Mouse (Mus musculus): ENCODE results near the gene Cldn4. TPM values are rescaled to one million over a fixed set of nuclear protein-coding genes. Genes with fewer than 3 reads are reported as not detected.
"Not testable (repeated sequence)": the region's sequence is repeated elsewhere in the genome, so short reads cannot be mapped to it uniquely, and the experiment has no call there.

Cldn4 gene
- polyA plus RNA-seq, 1 experiment from 2014 or later, result 68.0 TPM

DNA sequence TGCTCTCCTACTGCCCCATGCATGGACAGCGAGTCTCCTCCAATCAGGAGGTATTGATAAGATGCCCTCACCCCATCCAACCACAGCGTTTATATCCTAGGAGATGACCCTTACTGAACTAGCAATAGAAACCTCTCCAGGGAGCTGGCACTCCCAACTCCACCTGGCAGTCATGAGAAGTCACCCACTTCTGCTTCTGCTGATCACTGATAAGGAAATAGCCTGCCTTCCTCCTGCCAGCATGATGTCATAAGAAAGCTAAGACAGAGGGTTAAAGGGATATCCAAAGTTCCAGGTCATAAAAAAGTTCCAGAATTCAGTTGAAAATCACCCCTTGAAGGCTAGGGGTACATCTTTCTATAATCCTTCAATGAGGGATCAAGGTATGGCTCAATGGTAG lies 29.4 kb upstream of the Cldn4 start:
- H3K27ac ChIP-seq, result no peak overlapping the region
- H3K36me3 ChIP-seq, result no peaks in the 10 kb centered on the region
- no peak for ATAC-seq (ENCODE audit: insufficient number of reproducible peaks, low FRiP score, low TSS enrichment, low read depth)
- H3K9ac ChIP-seq, result no peak overlapping the region
- H3K9me3 ChIP-seq, result no peaks in the 10 kb centered on the region
- H3K27me3 ChIP-seq, result no peaks in the 10 kb centered on the region
- WGBS, result 87% methylated on average over 2 of the region's 2 CpGs
- no peak overlapping the region for H3K4me3 ChIP-seq
- H3K4me1 ChIP-seq, result no peaks in the 10 kb centered on the region
- H3K4me2 ChIP-seq, result no peak overlapping the region

DNA sequence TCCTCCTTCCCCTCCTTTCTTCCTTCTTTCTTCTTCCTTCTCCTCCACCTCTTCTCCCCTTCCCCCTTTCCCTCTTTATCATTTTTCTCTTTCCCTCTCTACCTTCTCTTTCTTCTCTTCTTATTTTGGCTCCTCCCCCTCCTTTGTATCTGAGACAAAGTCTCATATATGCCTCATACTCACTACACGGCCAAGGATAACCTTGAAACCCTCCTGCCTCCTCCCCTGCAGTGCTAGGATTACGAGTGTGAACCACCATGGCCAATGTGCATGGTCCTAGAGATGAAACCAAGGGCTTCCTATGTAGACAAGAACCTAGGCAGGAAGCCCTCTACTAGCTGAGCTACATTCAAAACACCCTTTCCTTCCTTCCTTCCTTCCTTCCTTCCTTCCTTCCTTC lies 28.2 kb upstream of the Cldn4 start:
- Histone ChIP-seq H3K4me3 (no peak overlapping the region), H3K36me3 (no peaks in the 10 kb centered on the region), H3K27ac (no peak overlapping the region), H3K27me3 (no peaks in the 10 kb centered on the region), H3K9ac (no peak overlapping the region), H3K4me2 (no peak overlapping the region), H3K4me1 (no peaks in the 10 kb centered on the region), H3K9me3 (no peaks in the 10 kb centered on the region)
- 53% methylated on average over 2 of the region's 2 CpGs for WGBS
- ATAC-seq (ENCODE audit: insufficient number of reproducible peaks, low FRiP score, low TSS enrichment, low read depth), result no peak

DNA sequence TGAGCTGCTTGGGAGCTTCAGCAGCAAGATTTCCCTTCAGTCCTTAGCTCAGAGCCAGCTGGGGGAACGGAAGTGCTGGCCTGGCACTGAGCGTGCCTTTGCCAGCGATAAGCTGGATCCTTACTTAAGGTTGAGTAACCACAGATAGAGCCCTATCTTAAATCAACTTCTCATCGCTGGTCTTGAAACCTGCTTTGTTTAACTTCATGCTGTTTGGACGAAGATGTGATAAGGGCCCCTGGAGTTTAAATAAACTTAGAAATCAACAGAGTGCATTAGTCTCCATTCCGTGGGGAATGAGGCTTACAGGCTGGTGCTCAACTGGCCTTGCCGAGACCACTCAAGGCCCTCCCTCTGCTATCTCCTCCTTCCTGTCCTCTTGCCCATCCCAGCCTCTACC lies 27.6 kb upstream of the Cldn4 start:
- Histone ChIP-seq H3K4me2 (no peak overlapping the region), H3K36me3 (no peaks in the 10 kb centered on the region), H3K4me3 (no peak overlapping the region), H3K27ac (no peak overlapping the region), H3K27me3 (no peaks in the 10 kb centered on the region), H3K4me1 (no peaks in the 10 kb centered on the region), H3K9me3 (no peaks in the 10 kb centered on the region), H3K9ac (no peak overlapping the region)
- 77% methylated on average over 7 of the region's 7 CpGs for WGBS
- ATAC-seq (ENCODE audit: insufficient number of reproducible peaks, low FRiP score, low TSS enrichment, low read depth), result no peak

DNA sequence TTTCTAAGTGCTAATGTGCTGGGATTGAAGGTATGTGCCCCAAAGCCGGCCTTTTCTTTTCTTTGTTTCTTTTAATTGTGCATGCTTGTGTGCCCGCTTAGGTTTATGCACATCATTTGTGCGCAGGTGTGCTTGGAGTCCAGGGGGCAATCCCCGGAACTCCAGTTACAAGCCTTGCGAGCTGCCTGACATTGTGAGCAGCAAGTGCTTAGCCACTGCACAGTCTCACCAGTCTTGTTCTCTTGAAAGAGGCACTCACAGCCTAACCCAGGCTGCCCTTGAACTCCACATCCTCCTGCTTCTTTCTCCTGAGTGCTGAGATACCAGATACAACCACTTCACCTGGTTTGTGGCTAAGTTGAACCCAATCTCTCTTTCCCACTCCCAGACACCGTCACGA lies 26.8 kb upstream of the Cldn4 start:
- no peaks in the 10 kb centered on the region for H3K4me1 ChIP-seq
- no peak overlapping the region for H3K4me2 ChIP-seq
- ATAC-seq (ENCODE audit: insufficient number of reproducible peaks, low FRiP score, low TSS enrichment, low read depth), result no peak
- H3K9me3 ChIP-seq, result no peaks in the 10 kb centered on the region
- no peak overlapping the region for H3K4me3 ChIP-seq
- H3K36me3 ChIP-seq, result no peaks in the 10 kb centered on the region
- 81% methylated on average over 7 of the region's 7 CpGs for WGBS
- no peaks in the 10 kb centered on the region for H3K27me3 ChIP-seq
- H3K9ac ChIP-seq, result no peak overlapping the region
- H3K27ac ChIP-seq, result no peak overlapping the region

DNA sequence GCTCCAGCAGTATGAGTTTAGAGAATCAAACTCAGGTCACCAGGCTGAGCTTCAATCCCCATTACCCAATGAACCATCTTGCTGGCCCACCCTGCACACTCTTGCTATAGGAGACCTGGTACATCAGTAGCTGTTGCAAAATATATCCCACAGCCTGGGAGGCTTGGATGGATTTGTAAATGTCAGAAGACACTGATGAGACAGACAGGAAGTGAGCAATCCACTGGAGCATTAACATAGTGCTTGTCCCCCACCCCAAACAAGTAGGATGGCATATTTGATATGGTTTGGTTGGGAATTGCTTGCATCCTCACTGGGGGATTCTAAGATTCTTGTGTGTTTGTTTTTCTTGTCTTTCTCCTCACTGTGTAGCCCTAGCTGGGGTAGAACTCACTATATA lies 26.3 kb upstream of the Cldn4 start:
- no peak for ATAC-seq (ENCODE audit: insufficient number of reproducible peaks, low FRiP score, low TSS enrichment, low read depth)
- no peak overlapping the region for H3K4me2 ChIP-seq
- no peaks in the 10 kb centered on the region for H3K27me3 ChIP-seq
- H3K36me3 ChIP-seq, result no peaks in the 10 kb centered on the region
- no peaks in the 10 kb centered on the region for H3K9me3 ChIP-seq
- no peak overlapping the region for H3K27ac ChIP-seq
- H3K9ac ChIP-seq, result no peak overlapping the region
- no peak overlapping the region for H3K4me3 ChIP-seq
- no peaks in the 10 kb centered on the region for H3K4me1 ChIP-seq

DNA sequence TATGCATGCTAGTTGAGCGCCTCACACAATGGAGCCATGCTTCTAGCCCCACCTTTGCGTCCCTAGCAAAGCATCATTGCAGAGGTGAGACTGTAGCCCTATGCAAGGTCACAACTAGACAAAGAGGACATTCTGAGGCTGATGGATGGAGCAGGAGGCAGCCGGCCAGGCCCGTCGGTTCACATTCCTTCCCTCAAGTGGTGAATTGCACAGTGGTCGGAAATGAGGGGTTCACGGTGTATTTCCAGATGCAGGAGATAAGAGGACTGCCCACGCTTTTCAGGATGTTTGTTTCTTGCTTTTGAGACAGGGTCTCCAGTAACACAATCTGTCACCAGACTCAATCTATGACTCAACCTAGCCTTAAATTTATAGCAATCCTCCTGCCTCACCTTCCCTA lies 23.9 kb upstream of the Cldn4 start:
- Histone ChIP-seq H3K36me3 (no peaks in the 10 kb centered on the region), H3K4me2 (no peak overlapping the region), H3K9ac (no peak overlapping the region), H3K4me3 (no peak overlapping the region), H3K4me1 (peaks cover 13% of the 10 kb centered on the region), H3K27me3 (no peaks in the 10 kb centered on the region), H3K9me3 (no peaks in the 10 kb centered on the region), H3K27ac (no peak overlapping the region)
- no peak for ATAC-seq (ENCODE audit: insufficient number of reproducible peaks, low FRiP score, low TSS enrichment, low read depth)
- 48% methylated on average over 8 of the region's 8 CpGs for WGBS

DNA sequence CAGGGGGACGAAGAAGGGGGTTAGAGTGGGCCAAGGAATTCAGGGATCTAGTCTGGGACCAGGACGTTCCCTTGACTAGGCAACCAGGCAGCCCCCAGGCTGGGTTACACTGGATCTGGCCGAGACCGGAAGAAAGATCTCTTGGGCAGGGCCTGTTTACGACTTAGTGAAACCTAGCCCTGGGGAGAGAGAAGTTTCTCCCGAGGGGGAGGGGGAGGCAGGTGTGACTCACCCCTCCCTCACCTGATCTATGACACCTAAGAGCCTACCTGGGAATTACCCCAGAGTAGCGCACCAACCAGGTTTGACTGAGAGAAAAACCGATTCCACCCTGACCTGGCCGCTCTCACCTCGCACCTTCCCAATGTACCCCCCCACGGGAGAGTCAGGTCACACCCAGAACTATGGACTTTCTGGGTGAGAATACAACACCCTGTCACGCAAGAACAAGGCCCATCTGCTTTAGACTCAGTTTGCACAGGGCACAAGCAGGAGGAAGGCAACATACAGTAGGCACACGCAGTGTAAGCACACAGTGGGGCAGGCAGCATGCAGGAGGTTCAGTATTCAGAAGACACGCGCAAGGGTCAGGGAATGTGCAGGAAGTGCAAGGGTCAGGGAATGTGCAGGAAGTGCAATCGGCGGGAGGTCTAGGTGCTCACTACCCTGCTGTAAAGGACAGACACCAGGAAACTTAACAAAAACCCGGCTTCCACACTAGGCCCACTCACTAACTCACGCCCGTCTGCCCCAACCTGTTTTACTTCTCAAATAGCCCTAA lies 20.6 kb upstream of the Cldn4 start:
- 56% methylated on average over 20 of the region's 20 CpGs for WGBS
- no peak overlapping the region for H3K4me2 ChIP-seq
- H3K36me3 ChIP-seq, result no peaks in the 10 kb centered on the region
- no peaks in the 10 kb centered on the region for H3K27me3 ChIP-seq
- ATAC-seq (ENCODE audit: insufficient number of reproducible peaks, low FRiP score, low TSS enrichment, low read depth), result no peak
- no peak overlapping the region for H3K9ac ChIP-seq
- no peaks in the 10 kb centered on the region for H3K9me3 ChIP-seq
- no peak overlapping the region for H3K27ac ChIP-seq
- H3K4me1 ChIP-seq, result peaks cover 15% of the 10 kb centered on the region
- no peak overlapping the region for H3K4me3 ChIP-seq

DNA sequence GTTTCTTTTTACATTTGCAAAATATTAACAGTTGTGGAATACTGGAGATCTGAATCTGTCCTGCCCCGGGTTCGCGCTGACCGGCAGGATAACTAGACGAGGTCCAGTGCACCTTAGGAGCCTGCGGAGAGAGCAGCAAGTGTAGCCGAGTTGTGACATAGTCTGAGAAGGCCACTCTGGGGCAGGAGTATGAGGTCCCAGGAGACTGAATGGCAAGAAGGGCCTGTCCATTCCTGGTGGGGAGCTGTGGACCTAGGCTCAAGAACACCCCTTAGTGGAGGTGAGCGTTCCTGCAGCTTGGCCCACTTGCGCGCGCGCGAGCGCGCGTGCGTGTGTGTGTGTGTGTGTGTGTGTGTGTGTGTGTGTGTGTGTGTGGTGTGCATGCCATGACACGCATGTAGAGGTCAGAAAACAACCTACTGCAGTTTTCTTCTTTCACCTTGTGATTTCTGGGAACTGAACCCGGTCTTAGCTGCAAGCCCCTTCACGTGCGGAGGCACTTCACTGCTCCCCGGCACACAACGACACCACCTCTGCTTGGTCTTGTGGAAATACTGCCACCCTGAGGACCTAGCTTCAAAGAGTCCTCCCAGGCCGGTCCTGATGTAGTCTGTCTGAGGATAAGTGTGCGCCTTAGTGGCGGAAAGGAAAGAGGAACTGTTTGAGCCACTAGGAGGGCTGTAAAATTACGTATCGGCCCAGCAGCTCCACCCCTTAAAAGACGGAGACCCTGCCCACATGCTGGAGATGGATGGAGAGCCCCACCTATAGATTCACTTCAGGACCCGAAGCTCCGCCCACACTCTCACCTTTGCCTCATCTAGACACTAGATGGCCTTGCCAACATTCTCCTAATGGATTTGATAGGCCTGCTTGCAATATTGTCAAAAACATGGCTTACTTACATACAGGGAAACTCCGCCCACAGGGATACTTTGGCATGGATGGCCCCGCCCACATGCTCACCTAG lies 19.4 kb upstream of the Cldn4 start:
- H3K4me3 ChIP-seq, result peak overlapping the region; percentile 30
- peak overlapping the region; percentile 53 for H3K4me2 ChIP-seq
- ATAC-seq (ENCODE audit: insufficient number of reproducible peaks, low FRiP score, low TSS enrichment, low read depth), result peak; percentile 46
- no peaks in the 10 kb centered on the region for H3K9me3 ChIP-seq
- H3K4me1 ChIP-seq, result peaks cover 15% of the 10 kb centered on the region
- no peaks in the 10 kb centered on the region for H3K27me3 ChIP-seq
- WGBS, result 4% methylated on average over 33 of the region's 33 CpGs
- no peaks in the 10 kb centered on the region for H3K36me3 ChIP-seq
- H3K9ac ChIP-seq, result no peak overlapping the region
- H3K27ac ChIP-seq, result no peak overlapping the region

DNA sequence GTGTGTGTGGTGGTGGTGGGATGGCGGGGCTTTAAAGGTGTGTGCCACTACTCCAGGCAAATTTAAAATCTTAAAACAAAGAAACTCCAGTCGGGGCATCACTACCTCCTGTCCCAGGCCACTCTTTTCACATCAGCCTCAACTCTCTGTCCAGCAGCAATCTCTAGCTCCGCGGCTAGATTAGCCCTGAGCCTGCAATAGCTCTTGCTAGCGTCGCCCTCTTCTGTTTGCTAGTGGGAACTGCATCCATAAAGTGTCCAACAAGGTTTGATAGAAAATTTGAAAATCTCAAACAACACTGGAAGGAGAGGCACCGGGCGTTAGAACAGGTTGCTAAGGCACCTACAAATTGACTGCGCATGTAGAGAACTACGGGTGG lies 18.7 kb upstream of the Cldn4 start:
- ATAC-seq (ENCODE audit: insufficient number of reproducible peaks, low FRiP score, low TSS enrichment, low read depth), result peak; percentile 49; the same call in 1 of the 2 replicates
- no peak overlapping the region for H3K27ac ChIP-seq
- 7% methylated on average over 10 of the region's 10 CpGs for WGBS
- peak overlapping the region; percentile 30 for H3K4me3 ChIP-seq
- no peaks in the 10 kb centered on the region for H3K27me3 ChIP-seq
- H3K9me3 ChIP-seq, result no peaks in the 10 kb centered on the region
- peak overlapping the region; percentile 53 for H3K4me2 ChIP-seq
- no peak overlapping the region for H3K9ac ChIP-seq
- no peaks in the 10 kb centered on the region for H3K36me3 ChIP-seq
- H3K4me1 ChIP-seq, result peaks cover 18% of the 10 kb centered on the region

DNA sequence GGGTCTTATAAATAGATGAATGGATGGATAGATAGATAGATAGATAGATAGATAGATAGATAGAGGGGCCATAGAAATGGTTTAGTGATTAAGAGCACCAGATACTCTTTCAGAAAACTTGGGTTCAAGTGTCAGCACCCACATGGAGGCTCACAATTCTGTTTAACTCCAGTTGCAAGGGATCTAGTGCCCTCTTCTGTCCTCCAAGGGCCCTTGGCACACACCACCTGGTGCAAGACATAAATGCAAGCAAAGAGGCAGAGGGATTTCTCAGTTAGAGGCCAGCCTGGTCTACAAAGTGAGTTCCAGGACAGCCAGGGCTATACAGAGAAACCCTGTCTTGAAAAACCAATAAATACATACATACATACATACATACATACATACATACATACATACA lies 17.9 kb upstream of the Cldn4 start:
- not testable (repeated sequence) for H3K36me3 ChIP-seq; H3K9me3 ChIP-seq; H3K9ac ChIP-seq; ATAC-seq (ENCODE audit: insufficient number of reproducible peaks, low FRiP score, low TSS enrichment, low read depth); H3K4me2 ChIP-seq; H3K4me3 ChIP-seq; H3K27me3 ChIP-seq; H3K27ac ChIP-seq
- H3K4me1 ChIP-seq, result peaks cover 21% of the 10 kb centered on the region

DNA sequence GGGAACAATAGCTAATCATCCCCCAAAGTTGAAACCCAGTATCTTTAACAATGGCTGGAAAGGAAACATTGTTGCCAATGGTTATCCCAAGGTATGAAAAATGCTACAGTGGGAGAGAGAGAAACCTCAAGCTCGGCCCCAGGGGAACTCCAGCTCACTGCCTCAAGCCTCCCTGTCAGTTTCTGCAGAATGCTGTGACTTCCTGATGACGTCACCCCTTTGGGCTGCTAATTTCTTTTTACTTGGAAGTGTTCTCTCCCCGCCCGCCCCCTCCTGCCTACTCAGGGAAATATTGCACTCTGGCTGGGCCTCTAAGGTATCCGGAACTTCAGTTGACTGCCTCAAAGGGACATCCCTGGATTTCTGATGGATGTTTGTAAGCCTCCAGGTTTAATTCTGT lies 16.8 kb upstream of the Cldn4 start:
- H3K9ac ChIP-seq, result no peak overlapping the region
- H3K27ac ChIP-seq, result no peak overlapping the region
- whole genome bisulfite sequencing, result 25% methylated on average over 5 of the region's 5 CpGs
- no peaks in the 10 kb centered on the region for H3K36me3 ChIP-seq
- H3K4me1 ChIP-seq, result peaks cover 26% of the 10 kb centered on the region
- H3K4me3 ChIP-seq, result no peak overlapping the region
- no peaks in the 10 kb centered on the region for H3K9me3 ChIP-seq
- no peak overlapping the region for H3K4me2 ChIP-seq
- no peak for ATAC-seq (ENCODE audit: insufficient number of reproducible peaks, low FRiP score, low TSS enrichment, low read depth)
- no peaks in the 10 kb centered on the region for H3K27me3 ChIP-seq

DNA sequence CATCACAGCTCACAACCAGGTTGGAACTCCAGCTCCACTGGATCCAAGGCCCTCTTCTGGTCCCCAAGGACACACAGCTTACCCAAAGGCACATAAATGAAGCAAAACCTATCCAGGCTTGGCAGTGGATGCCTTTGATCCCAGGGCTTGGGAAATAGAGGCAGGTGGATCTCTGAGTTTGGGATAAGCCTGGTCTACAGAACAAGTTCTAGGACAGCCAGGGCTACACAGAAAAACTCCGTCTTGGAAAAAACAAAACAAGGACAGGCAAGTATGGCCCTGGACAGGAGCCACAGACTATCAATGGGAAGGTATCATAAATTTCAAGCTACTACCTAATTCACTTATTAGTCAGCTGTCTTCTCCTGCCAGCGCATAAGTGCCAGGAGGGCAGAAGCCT lies 14.8 kb upstream of the Cldn4 start:
- H3K4me2 ChIP-seq, result no peak overlapping the region
- 86% methylated on average over 2 of the region's 2 CpGs for WGBS
- H3K9me3 ChIP-seq, result no peaks in the 10 kb centered on the region
- H3K4me1 ChIP-seq, result peaks cover 21% of the 10 kb centered on the region
- H3K27me3 ChIP-seq, result no peaks in the 10 kb centered on the region
- H3K36me3 ChIP-seq, result no peaks in the 10 kb centered on the region
- H3K4me3 ChIP-seq, result no peak overlapping the region
- ATAC-seq (ENCODE audit: insufficient number of reproducible peaks, low FRiP score, low TSS enrichment, low read depth), result no peak
- no peak overlapping the region for H3K27ac ChIP-seq
- H3K9ac ChIP-seq, result no peak overlapping the region
